In the genomic region with DNA sequence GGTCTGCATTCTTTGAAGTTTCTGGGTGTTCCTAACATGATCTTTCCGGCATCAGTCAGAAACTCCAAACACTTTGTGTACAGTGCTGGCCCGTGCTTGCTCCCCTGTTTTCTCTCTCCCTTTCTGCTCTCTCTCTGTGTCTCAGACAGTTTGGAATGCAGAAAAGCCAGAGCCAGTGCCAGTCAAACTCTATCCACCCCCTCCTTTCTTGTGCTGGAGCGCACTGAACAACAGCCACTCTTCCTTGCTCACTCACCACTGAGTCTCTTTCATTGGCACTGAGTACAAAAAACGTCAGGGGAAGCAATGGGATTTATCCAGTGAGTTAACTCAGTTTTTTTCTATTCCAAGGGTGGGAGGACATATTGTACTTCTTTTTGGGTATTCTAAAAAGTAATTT, we compare ENCODE assay signal across 8 mouse cellular contexts.
DNase-seq lines count a peak whose midpoint lies in the region; ATAC-seq lines count a peak whose summit lies in the region.

No protein-coding gene starts in this region.

- DNase-seq in liver, embryonic 11.5 days (ENCODE audit: low spot score): no peak
- peak; percentile 13 to 29 for DNase-seq in layer of hippocampus, postnatal 10 days (ENCODE audit: low spot score in 2 of 2)
- DNase-seq in T-cell, adult 2 months (ENCODE audit: low spot score): no peak
- no peak for DNase-seq in gastrocnemius, adult 8-10 months (ENCODE audit: low spot score in 2 of 2)

- WGBS in liver, embryonic 16.5 days (ENCODE audit: insufficient replicate concordance): 48% methylated on average over 4 of the region's 4 CpGs
- 58% methylated on average over 4 of the region's 4 CpGs for whole genome bisulfite sequencing in liver, embryonic 11.5 days
- WGBS in embryonic facial prominence, embryonic 13.5 days: 18% methylated on average over 4 of the region's 4 CpGs
- 13% methylated on average over 4 of the region's 4 CpGs for WGBS in heart, embryonic 12.5 days
- 24% methylated on average over 4 of the region's 4 CpGs for whole genome bisulfite sequencing in neural tube, embryonic 14.5 days

- no peak overlapping the region for H3K4me3 ChIP-seq in liver, embryonic 16.5 days (ENCODE audit: low read depth, low read length)
- no peak overlapping the region for H3K4me3 ChIP-seq in liver, embryonic 11.5 days (ENCODE audit: low read depth, low read length)
- H3K4me3 ChIP-seq in embryonic facial prominence, embryonic 13.5 days: no peak overlapping the region
- H3K4me3 ChIP-seq in heart, embryonic 12.5 days: peak overlapping the region; percentile 26
- H3K4me3 ChIP-seq in neural tube, embryonic 14.5 days (ENCODE audit: low read depth, low read length): no peak overlapping the region

- no peaks in the 10 kb centered on the region for H3K4me1 ChIP-seq in liver, embryonic 16.5 days (ENCODE audit: control insufficient read depth, low read depth, low read length)
- H3K4me1 ChIP-seq in liver, embryonic 11.5 days (replicated peaks; ENCODE audit: control insufficient read depth, insufficient read depth, low read length): no peaks in the 10 kb centered on the region
- H3K4me1 ChIP-seq in embryonic facial prominence, embryonic 13.5 days: peaks cover 3% of the 10 kb centered on the region; the same call in 1 of the 2 replicates
- H3K4me1 ChIP-seq in heart, embryonic 12.5 days (replicated peaks): 0 out of 2 replicates have a peak, but pooled peaks cover 2% of the 10 kb centered on the region
- H3K4me1 ChIP-seq in neural tube, embryonic 14.5 days (ENCODE audit: control insufficient read depth, insufficient read depth, low read length): no peaks in the 10 kb centered on the region

- H3K27me3 ChIP-seq in liver, embryonic 16.5 days (ENCODE audit: control insufficient read depth, insufficient read depth, low read depth, low read length): no peaks in the 10 kb centered on the region
- H3K27me3 ChIP-seq in liver, embryonic 11.5 days (replicated peaks; ENCODE audit: control insufficient read depth, insufficient read depth, low read length): no peaks in the 10 kb centered on the region
- no peaks in the 10 kb centered on the region for H3K27me3 ChIP-seq in embryonic facial prominence, embryonic 13.5 days
- no peaks in the 10 kb centered on the region for H3K27me3 ChIP-seq in heart, embryonic 12.5 days (replicated peaks)
- no peaks in the 10 kb centered on the region for H3K27me3 ChIP-seq in neural tube, embryonic 14.5 days (ENCODE audit: control insufficient read depth, insufficient read depth, low read length)

- H3K9me3 ChIP-seq in liver, embryonic 16.5 days (replicated peaks; ENCODE audit: control insufficient read depth, low read length): no peaks in the 10 kb centered on the region
- no peaks in the 10 kb centered on the region for H3K9me3 ChIP-seq in liver, embryonic 11.5 days (ENCODE audit: control insufficient read depth, low read length)
- no peaks in the 10 kb centered on the region for H3K9me3 ChIP-seq in embryonic facial prominence, embryonic 13.5 days
- H3K9me3 ChIP-seq in heart, embryonic 12.5 days (replicated peaks): no peaks in the 10 kb centered on the region
- no peaks in the 10 kb centered on the region for H3K9me3 ChIP-seq in neural tube, embryonic 14.5 days (ENCODE audit: control insufficient read depth, low read length)

- H3K9ac ChIP-seq in liver, embryonic 16.5 days (ENCODE audit: low read depth, low read length): no peak overlapping the region
- no peak overlapping the region for H3K9ac ChIP-seq in liver, embryonic 11.5 days (ENCODE audit: low read depth, low read length)
- no peak overlapping the region for H3K9ac ChIP-seq in embryonic facial prominence, embryonic 13.5 days
- 0 out of 2 replicates have a peak overlapping the region, but pooled peaks have one; percentile 7 for H3K9ac ChIP-seq in heart, embryonic 12.5 days
- H3K9ac ChIP-seq in neural tube, embryonic 14.5 days (replicated peaks; ENCODE audit: low read depth, low read length): no peak overlapping the region

- no peaks in the 10 kb centered on the region for H3K36me3 ChIP-seq in liver, embryonic 16.5 days (ENCODE audit: control insufficient read depth, insufficient read depth)
- H3K36me3 ChIP-seq in liver, embryonic 11.5 days (ENCODE audit: control insufficient read depth, insufficient read depth, low read length): no peaks in the 10 kb centered on the region
- H3K36me3 ChIP-seq in embryonic facial prominence, embryonic 13.5 days: no peaks in the 10 kb centered on the region
- H3K36me3 ChIP-seq in heart, embryonic 12.5 days: no peaks in the 10 kb centered on the region
- no peaks in the 10 kb centered on the region for H3K36me3 ChIP-seq in neural tube, embryonic 14.5 days (ENCODE audit: control insufficient read depth, insufficient read depth, low read length)

- 0 out of 2 replicates have a peak overlapping the region, but pooled peaks have one; percentile 9 for H3K4me2 ChIP-seq in liver, embryonic 16.5 days (ENCODE audit: low read depth, low read length)
- H3K4me2 ChIP-seq in liver, embryonic 11.5 days: no peak overlapping the region
- no peak overlapping the region for H3K4me2 ChIP-seq in embryonic facial prominence, embryonic 13.5 days
- H3K4me2 ChIP-seq in heart, embryonic 12.5 days: peak overlapping the region; percentile 49
- no peak overlapping the region for H3K4me2 ChIP-seq in neural tube, embryonic 14.5 days (ENCODE audit: low read depth, low read length)

- no peak for ATAC-seq in liver, embryonic 16.5 days (ENCODE audit: low read depth)
- no peak for ATAC-seq in liver, embryonic 11.5 days (replicated peaks; ENCODE audit: low FRiP score)
- ATAC-seq in embryonic facial prominence, embryonic 13.5 days (ENCODE audit: insufficient number of reproducible peaks, insufficient read depth, low FRiP score, low TSS enrichment, low read depth): peak; percentile 71; the same call in 1 of the 2 replicates
- peak; percentile 73 for ATAC-seq in heart, embryonic 12.5 days (ENCODE audit: insufficient number of reproducible peaks, low FRiP score)
- peak; percentile 77 for ATAC-seq in neural tube, embryonic 14.5 days (ENCODE audit: low read depth)

- H3K27ac ChIP-seq in liver, embryonic 16.5 days (ENCODE audit: low read length): no peak overlapping the region
- H3K27ac ChIP-seq in liver, embryonic 11.5 days (ENCODE audit: low read depth, low read length): no peak overlapping the region
- H3K27ac ChIP-seq in embryonic facial prominence, embryonic 13.5 days: peak overlapping the region; percentile 16; the same call in 1 of the 2 replicates
- H3K27ac ChIP-seq in heart, embryonic 12.5 days (ENCODE audit: poor library complexity, severe bottlenecking): peak overlapping the region; percentile 59; the same call in 1 of the 2 replicates
- no peak overlapping the region for H3K27ac ChIP-seq in neural tube, embryonic 14.5 days (ENCODE audit: low read depth, low read length)

Comparison
In these comparisons a context has a peak if more than half of its experiments do, and no peak if none do; other contexts are left out.
1. H3K4me2 ChIP-seq: peak in liver, embryonic 16.5 days (single experiment) and heart, embryonic 12.5 days (single experiment); none in liver, embryonic 11.5 days (single experiment), embryonic facial prominence, embryonic 13.5 days (single experiment) and neural tube, embryonic 14.5 days (single experiment).
2. ATAC-seq: peak in embryonic facial prominence, embryonic 13.5 days (single experiment), heart, embryonic 12.5 days (single experiment) and neural tube, embryonic 14.5 days (single experiment); none in liver, embryonic 16.5 days (single experiment) and liver, embryonic 11.5 days (single experiment).
3. H3K27ac ChIP-seq: peak in embryonic facial prominence, embryonic 13.5 days (single experiment) and heart, embryonic 12.5 days (single experiment); none in liver, embryonic 16.5 days (single experiment), liver, embryonic 11.5 days (single experiment) and neural tube, embryonic 14.5 days (single experiment).
4. DNase-seq: peak in layer of hippocampus, postnatal 10 days (2 of 2); none in liver, embryonic 11.5 days (single experiment), T-cell, adult 2 months (single experiment) and gastrocnemius, adult 8-10 months (0 of 2).